Mouse (Mus musculus) midbrain, embryonic 11.5 days (tissue): ENCODE measurements around the gene Zglp1. TPM values are rescaled to one million over a fixed set of nuclear protein-coding genes. Genes with fewer than 3 reads are reported as not detected.
"Not testable (repeated sequence)": the region's sequence is repeated elsewhere in the genome, so short reads cannot be mapped to it uniquely, and the experiment has no call there.

Experiments
- ATAC-seq: fragments of 200-750 bp; cut with Nextera tagmentation; 2 replicates; pipeline ENCODE4 v1.8.0; 2017; ENCODE audit warnings: moderate TSS enrichment, moderate library complexity; ENCODE audit not compliant: low FRiP score
- DNase-seq: peaks from one replicate; pipeline ENCODE4 v3.0.0; 2015; ENCODE audit warnings: low spot score; ENCODE audit errors: missing footprints
- H3K27ac ChIP-seq: fragments of 300-500 bp; sonication (generic); 2 replicates; pipeline ENCODE4 v1.5.1; 2014; ENCODE audit warnings: low read depth, low read length
- H3K27me3 ChIP-seq: fragments of 300-500 bp; sonication (generic); 2 replicates; pipeline ENCODE4 v1.6.1; 2014; ENCODE audit warnings: mild to moderate bottlenecking, low read length, moderate library complexity, mixed read lengths; ENCODE audit not compliant: control insufficient read depth, insufficient read depth
- H3K36me3 ChIP-seq: fragments of 300-500 bp; sonication (generic); 2 replicates; pipeline ENCODE4 v1.6.1; 2014; ENCODE audit warnings: mild to moderate bottlenecking, low read length, moderate library complexity, mixed read lengths; ENCODE audit not compliant: control insufficient read depth, insufficient read depth
- H3K4me1 ChIP-seq: fragments of 300-500 bp; sonication (generic); 2 replicates; pipeline ENCODE4 v1.6.1; 2014; ENCODE audit warnings: low read length; ENCODE audit not compliant: control insufficient read depth, insufficient read depth
- H3K4me2 ChIP-seq: fragments of 300-500 bp; sonication (generic); 2 replicates; pipeline ENCODE4 v1.6.1; 2014; ENCODE audit warnings: mild to moderate bottlenecking, moderate library complexity
- H3K4me3 ChIP-seq: fragments of 300-500 bp; sonication (generic); 2 replicates; pipeline ENCODE4 v1.5.1; 2014; ENCODE audit warnings: low read depth, low read length
- H3K9ac ChIP-seq: fragments of 300-500 bp; sonication (generic); 2 replicates; pipeline ENCODE4 v1.6.1; 2014; ENCODE audit warnings: low read length
- H3K9me3 ChIP-seq: fragments of 300-500 bp; sonication (generic); 2 replicates; pipeline ENCODE4 v1.6.1; 2016; ENCODE audit warnings: low read length; ENCODE audit not compliant: control insufficient read depth
- WGBS: fragments of 180-500 bp; shearing (Covaris S2); extraction: QIAGEN DNeasy Blood & Tissue Kit; methylation state at CpG from one replicate; pipeline ENCODE4 v1.1.7; 2014; 5-methylcytosine and 5-hydroxymethylcytosine counted together
- polyA plus RNA-seq: library from polyadenylated mRNA; unstranded; fragments of >200 nt; fragmentation: Nextera tagmentation; extraction: Ambion mirVana; gene quantifications from 2 replicates; pipeline ENCODE4 v1.2.1, GENCODE M21; 2014

The Zglp1 gene
- polyA plus RNA-seq, 1 experiment from 2014 or later = 0.86 TPM

DNA sequence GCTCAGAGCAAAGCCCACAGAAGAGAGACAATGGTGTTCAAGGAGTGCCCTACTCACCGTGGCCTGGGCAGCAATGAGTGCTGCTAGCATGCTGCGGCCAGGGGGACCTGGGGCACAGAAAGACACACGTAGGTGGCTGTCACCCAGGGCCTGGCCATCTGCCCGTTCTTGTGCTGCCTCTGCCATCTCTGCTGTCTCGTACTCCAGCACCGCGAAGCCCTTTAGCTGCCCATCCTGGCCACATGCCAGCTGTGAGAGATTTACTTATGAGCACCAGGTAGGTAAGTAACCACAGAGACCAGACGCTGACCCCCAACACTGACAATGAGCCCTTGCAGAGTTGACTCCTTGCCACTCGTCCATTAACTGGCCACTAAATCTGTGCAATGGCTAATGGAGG, 14.2 kb upstream of the Zglp1 start:
- Histone ChIP-seq H3K27ac (no peak overlapping the region), H3K4me1 (no peaks in the 10 kb centered on the region), H3K4me2 (no peak overlapping the region), H3K9ac (no peak overlapping the region), H3K9me3 (no peaks in the 10 kb centered on the region), H3K27me3 (no peaks in the 10 kb centered on the region), H3K36me3 (peaks cover 75% of the 10 kb centered on the region), H3K4me3 (no peak overlapping the region)
- 92% methylated on average over 9 of the region's 9 CpGs for WGBS
- DNase-seq (no peak), ATAC-seq (no peak)

GRCm38 (mm10) chr9:21075625-21076024, 8.7 kb upstream of the Zglp1 start:
- Histone ChIP-seq H3K4me2 (no peak overlapping the region), H3K9me3 (no peaks in the 10 kb centered on the region), H3K27ac (no peak overlapping the region), H3K4me1 (peaks cover 7% of the 10 kb centered on the region), H3K27me3 (no peaks in the 10 kb centered on the region), H3K36me3 (peaks cover 42% of the 10 kb centered on the region), H3K4me3 (no peak overlapping the region), H3K9ac (no peak overlapping the region)
- ATAC-seq (no peak), DNase-seq (no peak)
- WGBS = 85% methylated on average over 3 of the region's 3 CpGs

- Histone ChIP-seq H3K4me2 (no peak overlapping the region), H3K4me1 (peaks cover 7% of the 10 kb centered on the region), H3K27ac (no peak overlapping the region), H3K9ac (no peak overlapping the region), H3K4me3 (no peak overlapping the region), H3K27me3 (no peaks in the 10 kb centered on the region), H3K36me3 (peaks cover 33% of the 10 kb centered on the region), H3K9me3 (no peaks in the 10 kb centered on the region)
- 97% methylated on average over 1 of the region's 1 CpGs for WGBS
- DNase-seq (no peak), ATAC-seq (no peak)
These were observed 7.3 kb upstream of the Zglp1 start for GRCm38 (mm10) chr9:21074173-21074572.

DNA sequence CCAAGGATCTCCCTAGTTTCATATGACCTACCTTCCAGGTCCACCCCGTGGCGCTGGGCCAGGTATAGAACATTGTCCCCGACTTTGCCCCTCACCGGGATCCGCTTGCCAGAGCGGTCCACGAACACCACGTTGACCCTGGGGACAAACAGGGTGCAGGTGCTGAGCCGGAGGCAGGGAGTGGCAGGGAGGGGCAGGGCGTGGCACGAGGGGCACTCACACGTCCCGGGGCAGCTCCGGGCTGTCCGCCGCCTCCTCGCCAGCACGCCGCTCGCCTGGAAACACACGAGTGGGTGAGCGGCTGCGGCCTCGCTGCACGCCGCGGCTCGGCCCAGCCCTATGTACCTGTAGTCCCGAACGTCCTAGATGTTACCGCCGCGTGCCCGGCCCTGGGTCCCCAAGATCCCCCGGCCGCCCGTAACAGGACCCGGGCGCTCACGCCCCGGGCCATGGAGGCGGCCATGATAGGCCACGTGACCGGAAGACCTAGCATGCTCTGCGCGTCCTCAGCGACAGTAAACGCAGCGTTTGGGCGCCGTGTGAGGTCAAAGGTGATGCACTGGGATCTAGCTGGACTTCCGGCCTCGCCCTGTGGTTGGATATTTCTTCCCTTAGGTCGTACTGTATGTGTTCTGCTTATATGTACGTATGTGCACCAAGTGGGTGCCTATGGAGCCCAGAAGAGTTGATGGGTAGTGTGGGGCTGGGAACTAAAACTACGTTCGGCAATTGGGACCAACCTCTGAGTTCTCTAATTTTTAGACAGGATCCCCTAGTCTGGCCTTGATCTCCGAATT, 6.3 kb upstream of the Zglp1 start, which contains the start of the genes Gm49373 and Fdx1l:
Gm49373 (minus strand) TSS at position 53 of the 797 bp plus-strand sequence.
Fdx1l (minus strand) TSS at position 571 of the 797 bp plus-strand sequence.
- DNase-seq (peak; percentile 98), ATAC-seq (peak; percentile 97)
- WGBS = 4% methylated on average over 57 of the region's 58 CpGs
- Histone ChIP-seq H3K27me3 (no peaks in the 10 kb centered on the region), H3K27ac (no peak within 1 kb of the TSS; the same call in 1 of the 2 replicates), H3K9ac (peak within 1 kb of the TSS; percentile 89), H3K36me3 (peaks cover 24% of the 10 kb centered on the region), H3K9me3 (no peaks in the 10 kb centered on the region), H3K4me3 (peak within 1 kb of the TSS; percentile 82), H3K4me2 (peak within 1 kb of the TSS; percentile 82), H3K4me1 (peaks cover 7% of the 10 kb centered on the region)

- H3K9me3 ChIP-seq = no peaks in the 10 kb centered on the region
- peaks cover 19% of the 10 kb centered on the region for H3K36me3 ChIP-seq
- peak overlapping the region; percentile 89 for H3K9ac ChIP-seq
- no peak for DNase-seq
- H3K27ac ChIP-seq = no peak overlapping the region
- H3K4me1 ChIP-seq = peaks cover 7% of the 10 kb centered on the region
- peak overlapping the region; percentile 82 for H3K4me3 ChIP-seq
- peak; percentile 3; the same call in 1 of the 2 replicates for ATAC-seq
- no peaks in the 10 kb centered on the region for H3K27me3 ChIP-seq
- WGBS = 16% methylated on average over 4 of the region's 4 CpGs
- H3K4me2 ChIP-seq = peak overlapping the region; percentile 82
These were observed 5.7 kb upstream of the Zglp1 start for GRCm38 (mm10) chr9:21072641-21073040.

GRCm38 (mm10) chr9:21062928-21063327, 4.0 kb downstream of the Zglp1 start:
- ATAC-seq (no peak), DNase-seq (no peak)
- H3K27me3 ChIP-seq = no peaks in the 10 kb centered on the region
- no peak overlapping the region for H3K4me3 ChIP-seq
- 88% methylated on average over 2 of the region's 2 CpGs for WGBS
- no peak overlapping the region for H3K4me2 ChIP-seq
- H3K9ac ChIP-seq = no peak overlapping the region
- no peaks in the 10 kb centered on the region for H3K4me1 ChIP-seq
- H3K27ac ChIP-seq = no peak overlapping the region
- H3K36me3 ChIP-seq = peaks cover 3% of the 10 kb centered on the region; the same call in 1 of the 2 replicates
- no peaks in the 10 kb centered on the region for H3K9me3 ChIP-seq

DNA sequence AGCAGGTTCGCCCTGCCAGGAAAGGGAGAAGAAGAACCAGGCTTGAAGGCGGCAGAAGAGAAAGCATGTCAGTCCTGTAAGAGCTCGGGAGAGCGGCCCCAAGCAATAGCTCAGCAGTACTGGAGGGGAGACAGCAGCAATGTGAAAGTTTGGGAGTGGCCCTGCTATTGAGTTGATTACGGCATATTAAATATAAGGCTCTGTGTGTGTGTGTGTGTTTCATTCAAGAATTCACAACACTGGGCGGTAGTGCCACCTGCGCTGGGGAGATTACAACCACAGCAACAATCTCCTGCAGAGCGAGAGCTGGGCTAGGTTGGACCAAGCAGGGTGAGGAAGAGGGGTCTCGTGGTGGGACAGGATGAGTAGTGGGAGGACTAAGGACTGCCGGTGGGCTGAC, 15.3 kb downstream of the Zglp1 start:
- WGBS = 72% methylated on average over 10 of the region's 10 CpGs
- H3K9ac ChIP-seq = no peak overlapping the region
- ATAC-seq (no peak), DNase-seq (no peak)
- no peak overlapping the region for H3K4me3 ChIP-seq
- no peaks in the 10 kb centered on the region for H3K27me3 ChIP-seq
- no peaks in the 10 kb centered on the region for H3K9me3 ChIP-seq
- H3K36me3 ChIP-seq = no peaks in the 10 kb centered on the region
- H3K4me1 ChIP-seq = no peaks in the 10 kb centered on the region
- H3K27ac ChIP-seq = no peak overlapping the region
- no peak overlapping the region for H3K4me2 ChIP-seq

DNA sequence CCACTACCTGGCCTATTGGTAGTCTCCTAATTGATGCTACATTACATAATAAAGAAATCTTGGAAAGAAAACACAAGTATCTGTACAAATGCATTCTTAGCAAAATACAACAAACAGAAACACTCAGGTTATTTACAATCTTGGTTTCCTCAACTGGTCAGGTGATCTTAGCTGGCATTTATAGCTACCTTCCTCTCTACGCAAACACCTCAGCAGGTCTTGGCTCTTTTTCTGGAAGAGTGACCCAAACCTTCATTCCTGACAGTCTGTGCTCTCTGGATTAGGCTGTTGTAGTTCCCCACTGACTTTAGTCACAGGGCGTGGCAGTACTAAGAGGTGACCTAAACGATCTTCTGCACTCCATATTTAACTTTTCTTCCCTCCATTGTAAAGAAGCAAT, 21.7 kb downstream of the Zglp1 start:
- ATAC-seq = no peak
- Histone ChIP-seq H3K27me3 (peaks cover under 1% of the 10 kb centered on the region; the same call in 1 of the 2 replicates), H3K9me3 (no peaks in the 10 kb centered on the region), H3K36me3 (no peaks in the 10 kb centered on the region), H3K4me3 (no peak overlapping the region), H3K4me1 (no peaks in the 10 kb centered on the region), H3K27ac (no peak overlapping the region), H3K4me2 (no peak overlapping the region), H3K9ac (no peak overlapping the region)
- no peak for DNase-seq
- WGBS = 90% methylated on average over 3 of the region's 3 CpGs

GRCm38 (mm10) chr9:21044785-21045184, 22.1 kb downstream of the Zglp1 start:
- not testable (repeated sequence) for H3K4me2 ChIP-seq, ATAC-seq, H3K9ac ChIP-seq, DNase-seq, H3K4me1 ChIP-seq, H3K27ac ChIP-seq, H3K27me3 ChIP-seq, H3K4me3 ChIP-seq, H3K9me3 ChIP-seq, H3K36me3 ChIP-seq
- WGBS = 57% methylated on average over 1 of the region's 1 CpGs
